8 mouse cellular contexts compared by ENCODE assay signal in genomic region chr1:65010153-65010552, GRCm38 (mm10). TPM values are rescaled to one million over a fixed set of nuclear protein-coding genes. Genes with fewer than 3 reads are reported as not detected.
DNase-seq lines count a peak whose midpoint lies in the region; ATAC-seq and TF ChIP-seq lines count a peak whose summit lies in the region.

No protein-coding gene starts in this region.

- no peak overlapping the region for H3K9ac ChIP-seq in intestine, postnatal 0 days (ENCODE audit: low read depth, low read length)
- no peak overlapping the region for H3K9ac ChIP-seq in midbrain, embryonic 15.5 days

- intact Hi-C loops in heart, postnatal 25 days (cut with DNase I) = loop anchor here (5.0 kb wide), 2 partner anchors 393 to 1353 kb away; partner anchors contain the start of gene Mettl21a
- intact Hi-C loops in left cerebral cortex, postnatal 25 days (cut with DNase I) = loop anchor here (1.0 to 10.0 kb wide), 3 partner anchors 293 to 1355 kb away; partner anchors contain the start of gene Mettl21a

- peak; percentile 34 to 50 for DNase-seq in heart, adult 9 months (ENCODE audit: low spot score in 2 of 2)
- no peak for DNase-seq in heart, postnatal 25 days (ENCODE audit: low spot score)
- peak; percentile 78 to 90 for DNase-seq in cerebellum, postnatal 10 days
- peak; percentile 56 to 59 for DNase-seq in frontal cortex, postnatal 36 days (ENCODE audit: low spot score in 2 of 2)
- peak; percentile 60 to 71 for DNase-seq in left cerebral cortex, postnatal 25 days (ENCODE audit: low spot score in 2 of 2)
- DNase-seq in spleen, postnatal 4 days (ENCODE audit: low spot score in 2 of 2) = peak; percentile 35 to 70

- no peaks in the 10 kb centered on the region for H3K4me1 ChIP-seq in intestine, postnatal 0 days (replicated peaks; ENCODE audit: control insufficient read depth, insufficient read depth, low read length)
- no peaks in the 10 kb centered on the region for H3K4me1 ChIP-seq in midbrain, embryonic 15.5 days

- no peaks in the 10 kb centered on the region for H3K27me3 ChIP-seq in intestine, postnatal 0 days (replicated peaks; ENCODE audit: control insufficient read depth, insufficient read depth, low read length)
- H3K27me3 ChIP-seq in midbrain, embryonic 15.5 days (replicated peaks) = no peaks in the 10 kb centered on the region

- peak; percentile 77 for ATAC-seq in intestine, postnatal 0 days
- ATAC-seq in midbrain, embryonic 15.5 days (replicated peaks) = peak; percentile 82

- no peak overlapping the region for H3K27ac ChIP-seq in intestine, postnatal 0 days (ENCODE audit: low read depth, low read length)
- no peak overlapping the region for H3K27ac ChIP-seq in midbrain, embryonic 15.5 days

- WGBS in intestine, postnatal 0 days = 11% methylated on average over 9 of the region's 9 CpGs
- WGBS in midbrain, embryonic 15.5 days = 12% methylated on average over 9 of the region's 9 CpGs

- no peaks in the 10 kb centered on the region for H3K36me3 ChIP-seq in intestine, postnatal 0 days (ENCODE audit: control insufficient read depth, insufficient read depth)
- no peaks in the 10 kb centered on the region for H3K36me3 ChIP-seq in midbrain, embryonic 15.5 days (replicated peaks)

- H3K4me3 ChIP-seq in intestine, postnatal 0 days (ENCODE audit: low read depth, low read length) = no peak overlapping the region
- no peak overlapping the region for H3K4me3 ChIP-seq in midbrain, embryonic 15.5 days

- peak; percentile 98 for TF ChIP-seq CTCF in intestine, postnatal 0 days (IDR thresholded peaks at IDR 0.05; ENCODE audit: low read depth)

- no peaks in the 10 kb centered on the region for H3K9me3 ChIP-seq in intestine, postnatal 0 days (ENCODE audit: control insufficient read depth)
- H3K9me3 ChIP-seq in midbrain, embryonic 15.5 days = no peaks in the 10 kb centered on the region

- H3K4me2 ChIP-seq in intestine, postnatal 0 days (replicated peaks; ENCODE audit: low read depth) = no peak overlapping the region
- H3K4me2 ChIP-seq in midbrain, embryonic 15.5 days = no peak overlapping the region

RNA-seq across cellular contexts. Expression of gene Akr1cl, which starts 22.4 kb away (rescaled TPM):
- not detected for total RNA-seq in heart, postnatal 25 days (2021)
- polyA plus RNA-seq in intestine, postnatal 0 days (2015; fragmentation: Nextera tagmentation; extraction: Ambion mirVana) = 0.09 and 0.16 TPM in 2 replicates
- total RNA-seq in left cerebral cortex, postnatal 25 days (2021) = not detected
- polyA plus RNA-seq in midbrain, embryonic 15.5 days (2015; fragmentation: Nextera tagmentation; extraction: Ambion mirVana) = not detected in 2 replicates

RNA-seq across cellular contexts. Expression of gene Cryge, which starts 40.8 kb away (rescaled TPM):
- not detected for total RNA-seq in heart, postnatal 25 days (2021)
- not detected in 2 replicates for polyA plus RNA-seq in intestine, postnatal 0 days (2015; fragmentation: Nextera tagmentation; extraction: Ambion mirVana)
- total RNA-seq in left cerebral cortex, postnatal 25 days (2021) = not detected
- not detected in 2 replicates for polyA plus RNA-seq in midbrain, embryonic 15.5 days (2015; fragmentation: Nextera tagmentation; extraction: Ambion mirVana)

RNA-seq across cellular contexts. Expression of gene Crygd, which starts 53.1 kb away (rescaled TPM):
- total RNA-seq in heart, postnatal 25 days (2021) = not detected
- polyA plus RNA-seq in intestine, postnatal 0 days (2015; fragmentation: Nextera tagmentation; extraction: Ambion mirVana) = not detected in 2 replicates
- total RNA-seq in left cerebral cortex, postnatal 25 days (2021) = not detected
- polyA plus RNA-seq in midbrain, embryonic 15.5 days (2015; fragmentation: Nextera tagmentation; extraction: Ambion mirVana) = not detected in 2 replicates

RNA-seq across cellular contexts. Expression of gene Plekhm3, which starts 53.5 kb away (rescaled TPM):
- 1 to 10 TPM; 8.3 to 9.6 TPM for total RNA-seq in heart, postnatal 25 days (2021)
- 1.5 and 1.8 TPM in 2 replicates for polyA plus RNA-seq in intestine, postnatal 0 days (2015; fragmentation: Nextera tagmentation; extraction: Ambion mirVana)
- total RNA-seq in left cerebral cortex, postnatal 25 days (2021) = 10 to 100 TPM; 32.9 to 37.9 TPM
- polyA plus RNA-seq in midbrain, embryonic 15.5 days (2015; fragmentation: Nextera tagmentation; extraction: Ambion mirVana) = 12.4 and 12.5 TPM in 2 replicates
